Mouse (Mus musculus) heart, embryonic 12.5 days (tissue): ENCODE measurements around the gene Ier5. TPM values are rescaled to one million over a fixed set of nuclear protein-coding genes. Genes with fewer than 3 reads are reported as not detected.
A peak's percentile ranks its signal among the peaks of the same experiment; 100 is the strongest.

Experiments used
- ATAC-seq: fragments of 200-750 bp; cut with Nextera tagmentation; 2 replicates; pipeline ENCODE4 v1.8.0; 2017; ENCODE audit warnings: moderate TSS enrichment, moderate library complexity; ENCODE audit not compliant: insufficient number of reproducible peaks, low FRiP score
- H3K27ac ChIP-seq: fragments of 300-500 bp; sonication (generic); 2 replicates; pipeline ENCODE4 v1.5.1; 2016; ENCODE audit warnings: mild to moderate bottlenecking, moderate library complexity; ENCODE audit not compliant: poor library complexity, severe bottlenecking
- H3K27me3 ChIP-seq: fragments of 300-500 bp; sonication (generic); replicated peaks from 2 replicates; pipeline ENCODE4 v1.6.1; 2016; ENCODE audit warnings: mild to moderate bottlenecking, moderate library complexity
- H3K36me3 ChIP-seq: fragments of 300-500 bp; sonication (generic); 2 replicates; pipeline ENCODE4 v1.6.1; 2016; ENCODE audit warnings: mild to moderate bottlenecking, moderate library complexity
- H3K4me1 ChIP-seq: fragments of 300-500 bp; sonication (generic); replicated peaks from 2 replicates; pipeline ENCODE4 v1.6.1; 2016; ENCODE audit warnings: mild to moderate bottlenecking
- H3K4me2 ChIP-seq: fragments of 300-500 bp; sonication (generic); 2 replicates; pipeline ENCODE4 v1.6.1; 2016; ENCODE audit warnings: mild to moderate bottlenecking, moderate library complexity
- H3K4me3 ChIP-seq: fragments of 300-500 bp; sonication (generic); 2 replicates; pipeline ENCODE4 v1.5.1; 2016; ENCODE audit warnings: mild to moderate bottlenecking
- H3K9ac ChIP-seq: fragments of 300-500 bp; sonication (generic); 2 replicates; pipeline ENCODE4 v1.6.1; 2016; ENCODE audit warnings: mild to moderate bottlenecking, moderate library complexity
- H3K9me3 ChIP-seq: fragments of 300-500 bp; sonication (generic); replicated peaks from 2 replicates; pipeline ENCODE4 v1.6.1; 2016; ENCODE audit warnings: mild to moderate bottlenecking, moderate library complexity
- WGBS: fragments of 180-500 bp; shearing (Covaris S2); methylation state at CpG from one replicate; pipeline ENCODE4 v1.1.7; 2016; 5-methylcytosine and 5-hydroxymethylcytosine counted together
- polyA plus RNA-seq: library from polyadenylated mRNA; unstranded; fragments of >200 nt; fragmentation: Nextera tagmentation; extraction: Ambion mirVana; gene quantifications from 2 replicates; pipeline ENCODE4 v1.2.1, GENCODE M21; 2016

Gene Ier5
- polyA plus RNA-seq, 1 experiment from 2014 or later = 8.9 TPM

GRCm38 (mm10) chr1:155075856-155076255 lies 23.6 kb downstream of the Ier5 start:
- peaks cover 25% of the 10 kb centered on the region for H3K4me1 ChIP-seq
- no peaks in the 10 kb centered on the region for H3K27me3 ChIP-seq
- no peaks in the 10 kb centered on the region for H3K9me3 ChIP-seq
- H3K4me3 ChIP-seq = no peak overlapping the region
- no peak overlapping the region for H3K27ac ChIP-seq
- H3K4me2 ChIP-seq = no peak overlapping the region
- 82% methylated on average over 7 of the region's 7 CpGs for WGBS
- no peaks in the 10 kb centered on the region for H3K36me3 ChIP-seq
- ATAC-seq = no peak
- no peak overlapping the region for H3K9ac ChIP-seq

GRCm38 (mm10) chr1:155074856-155075255 lies 24.6 kb downstream of the Ier5 start:
- no peak for ATAC-seq
- WGBS = 68% methylated on average over 7 of the region's 7 CpGs
- no peak overlapping the region for H3K4me2 ChIP-seq
- H3K9ac ChIP-seq = no peak overlapping the region
- no peak overlapping the region for H3K27ac ChIP-seq
- no peak overlapping the region for H3K4me3 ChIP-seq
- H3K27me3 ChIP-seq = no peaks in the 10 kb centered on the region
- H3K4me1 ChIP-seq = peaks cover 25% of the 10 kb centered on the region
- no peaks in the 10 kb centered on the region for H3K36me3 ChIP-seq
- no peaks in the 10 kb centered on the region for H3K9me3 ChIP-seq

DNA sequence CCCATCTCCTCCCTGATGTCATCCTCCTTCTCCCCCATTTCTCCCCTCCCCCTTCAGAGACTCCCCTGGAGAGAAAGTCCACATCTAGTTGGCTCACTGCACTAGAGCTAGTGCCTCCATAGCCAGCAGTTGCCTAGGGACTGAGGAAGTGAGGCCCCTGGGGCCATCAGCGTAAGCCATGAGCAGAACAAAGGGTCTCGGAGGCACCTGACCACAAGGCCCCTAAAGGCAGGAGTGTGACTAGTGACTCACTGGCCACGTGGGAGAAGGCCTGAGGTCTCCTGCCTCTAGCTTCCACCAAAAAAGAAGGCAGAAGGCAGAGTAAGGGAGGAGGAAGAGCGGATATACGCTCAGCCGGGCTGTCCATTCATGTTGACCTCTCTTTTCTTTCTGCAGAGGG lies 25.5 kb downstream of the Ier5 start:
- no peaks in the 10 kb centered on the region for H3K9me3 ChIP-seq
- H3K4me3 ChIP-seq = no peak overlapping the region
- no peaks in the 10 kb centered on the region for H3K27me3 ChIP-seq
- peak; percentile 16; the same call in 1 of the 2 replicates for ATAC-seq
- H3K4me2 ChIP-seq = no peak overlapping the region
- H3K27ac ChIP-seq = no peak overlapping the region
- WGBS = 80% methylated on average over 6 of the region's 6 CpGs
- H3K4me1 ChIP-seq = peaks cover 25% of the 10 kb centered on the region
- H3K36me3 ChIP-seq = no peaks in the 10 kb centered on the region
- H3K9ac ChIP-seq = no peak overlapping the region

- Histone ChIP-seq H3K4me1 (peaks cover 25% of the 10 kb centered on the region), H3K9ac (no peak overlapping the region), H3K9me3 (no peaks in the 10 kb centered on the region), H3K27me3 (no peaks in the 10 kb centered on the region), H3K4me3 (no peak overlapping the region), H3K36me3 (no peaks in the 10 kb centered on the region), H3K4me2 (no peak overlapping the region), H3K27ac (no peak overlapping the region)
- 37% methylated on average over 7 of the region's 7 CpGs for WGBS
- ATAC-seq = no peak
Measured at GRCm38 (mm10) chr1:155073133-155073532, 26.3 kb downstream of the Ier5 start.

GRCm38 (mm10) chr1:155071287-155071876 lies 28.1 kb downstream of the Ier5 start:
- WGBS = 41% methylated on average over 7 of the region's 7 CpGs
- H3K4me2 ChIP-seq = no peak overlapping the region
- no peaks in the 10 kb centered on the region for H3K27me3 ChIP-seq
- H3K9ac ChIP-seq = no peak overlapping the region
- no peaks in the 10 kb centered on the region for H3K36me3 ChIP-seq
- no peak for ATAC-seq
- H3K4me3 ChIP-seq = no peak overlapping the region
- H3K4me1 ChIP-seq = peaks cover 18% of the 10 kb centered on the region; the same call in 1 of the 2 replicates
- no peak overlapping the region for H3K27ac ChIP-seq
- no peaks in the 10 kb centered on the region for H3K9me3 ChIP-seq

DNA sequence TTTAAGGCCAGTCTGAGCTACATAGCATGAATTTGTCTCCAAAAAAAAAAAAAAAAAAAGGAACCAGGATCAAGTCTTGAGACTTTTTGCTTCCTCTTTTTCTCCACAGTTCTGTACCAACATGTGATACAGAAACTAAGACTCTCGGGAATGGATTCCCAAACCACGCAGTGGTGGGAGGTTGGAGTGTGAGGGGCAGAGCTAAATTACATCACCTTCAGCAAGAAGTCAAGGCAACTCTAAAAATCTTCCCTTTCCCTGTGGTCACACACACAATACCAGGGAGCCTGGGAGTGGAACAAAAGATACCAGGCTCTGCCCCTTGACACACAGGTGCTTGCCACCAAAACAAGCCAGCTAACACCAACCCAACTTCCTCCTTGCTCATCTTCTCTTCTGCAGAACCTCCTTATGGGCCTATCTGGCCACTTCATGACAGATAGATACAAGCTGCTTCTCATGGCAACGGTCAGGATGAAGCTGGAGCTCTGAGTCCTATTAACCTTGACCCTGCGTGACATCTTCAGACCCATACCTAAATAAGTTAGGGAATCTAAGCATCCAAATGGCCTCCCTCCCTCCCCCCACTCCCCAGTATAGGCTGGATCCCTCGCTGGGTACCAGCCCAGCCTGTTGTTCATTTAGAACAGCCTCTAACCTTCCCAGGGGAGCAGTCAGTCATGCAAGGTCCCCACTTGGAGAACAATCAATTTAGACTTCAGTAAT lies 28.7 kb downstream of the Ier5 start:
- no peak for ATAC-seq
- no peaks in the 10 kb centered on the region for H3K9me3 ChIP-seq
- H3K27ac ChIP-seq = no peak overlapping the region
- 65% methylated on average over 5 of the region's 5 CpGs for WGBS
- H3K4me1 ChIP-seq = peaks cover 18% of the 10 kb centered on the region; the same call in 1 of the 2 replicates
- H3K36me3 ChIP-seq = no peaks in the 10 kb centered on the region
- H3K9ac ChIP-seq = no peak overlapping the region
- no peak overlapping the region for H3K4me3 ChIP-seq
- no peaks in the 10 kb centered on the region for H3K27me3 ChIP-seq
- H3K4me2 ChIP-seq = no peak overlapping the region

DNA sequence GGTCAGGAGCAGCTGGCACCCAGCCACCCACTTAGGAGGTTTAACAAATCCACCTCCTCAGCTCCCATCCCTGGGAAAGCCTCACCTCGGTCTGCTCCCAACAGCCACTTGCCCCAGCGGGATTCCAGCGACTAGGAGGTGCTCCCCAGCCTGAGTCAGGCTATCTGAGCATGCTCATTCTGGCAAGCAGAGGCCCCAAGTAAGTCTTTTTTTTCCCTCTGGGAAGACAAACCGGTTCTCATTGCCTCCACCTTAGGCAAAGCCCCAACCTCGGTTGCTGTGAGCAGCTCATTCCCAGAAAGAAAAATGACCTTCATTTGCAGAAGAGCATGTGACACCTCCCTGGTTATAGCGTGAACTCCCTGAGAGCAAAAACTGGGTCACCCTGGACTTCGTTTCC lies 29.7 kb downstream of the Ier5 start:
- 50% methylated on average over 7 of the region's 7 CpGs for WGBS
- Histone ChIP-seq H3K4me1 (peaks cover 25% of the 10 kb centered on the region), H3K36me3 (no peaks in the 10 kb centered on the region), H3K9me3 (no peaks in the 10 kb centered on the region), H3K27ac (no peak overlapping the region), H3K4me3 (no peak overlapping the region), H3K27me3 (no peaks in the 10 kb centered on the region), H3K4me2 (no peak overlapping the region), H3K9ac (no peak overlapping the region)
- no peak for ATAC-seq

- ATAC-seq = no peak
- WGBS = 77% methylated on average over 5 of the region's 5 CpGs
Measured at GRCm38 (mm10) chr1:155066196-155066595, 33.2 kb downstream of the Ier5 start.

DNA sequence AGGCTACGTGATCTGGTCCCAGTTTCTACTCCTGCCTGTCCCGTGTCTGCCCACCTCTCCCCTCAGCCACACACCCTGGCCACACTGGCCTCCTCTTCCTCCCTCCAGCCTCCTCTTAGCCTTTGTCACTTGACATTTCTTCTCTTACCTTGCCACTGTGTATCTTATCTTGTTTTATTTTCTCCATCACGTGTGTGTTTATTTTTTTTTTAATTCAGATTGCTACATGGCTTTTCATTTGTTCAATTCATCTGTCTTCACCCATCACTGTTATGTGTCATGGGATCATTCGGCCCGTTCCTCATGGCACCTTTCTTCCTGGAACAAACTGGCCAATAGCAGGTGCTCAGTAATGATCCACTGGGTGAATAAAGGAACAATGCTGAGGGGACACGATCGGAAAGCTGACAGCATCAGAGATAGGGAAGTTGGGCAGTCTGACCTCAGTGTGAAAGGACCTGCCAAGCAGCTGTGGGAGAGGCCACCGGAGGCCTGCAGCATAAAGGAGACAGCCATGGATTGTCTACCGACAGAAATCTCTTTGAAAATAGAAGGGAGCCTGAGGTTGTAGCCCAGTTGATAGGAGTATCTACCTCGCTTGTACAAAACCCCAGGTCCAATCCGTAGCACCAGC lies 34.3 kb downstream of the Ier5 start:
- no peak overlapping the region for H3K4me2 ChIP-seq
- H3K9ac ChIP-seq = no peak overlapping the region
- H3K36me3 ChIP-seq = no peaks in the 10 kb centered on the region
- ATAC-seq = no peak
- 48% methylated on average over 11 of the region's 11 CpGs for WGBS
- H3K9me3 ChIP-seq = no peaks in the 10 kb centered on the region
- peaks cover 27% of the 10 kb centered on the region for H3K4me1 ChIP-seq
- no peak overlapping the region for H3K4me3 ChIP-seq
- H3K27me3 ChIP-seq = 0 out of 2 replicates have a peak, but pooled peaks cover 4% of the 10 kb centered on the region
- H3K27ac ChIP-seq = no peak overlapping the region

More at GRCm38 (mm10) chr1:155066196-155066595, 33.2 kb downstream of the Ier5 start:
- Histone ChIP-seq H3K4me2 (no peak overlapping the region), H3K9me3 (no peaks in the 10 kb centered on the region), H3K27me3 (0 out of 2 replicates have a peak, but pooled peaks cover 4% of the 10 kb centered on the region), H3K4me3 (no peak overlapping the region), H3K9ac (no peak overlapping the region), H3K27ac (no peak overlapping the region), H3K4me1 (peaks cover 18% of the 10 kb centered on the region), H3K36me3 (no peaks in the 10 kb centered on the region)

GRCm38 (mm10) chr1:155064649-155065048 lies 34.8 kb downstream of the Ier5 start:
- no peak for ATAC-seq
- 37% methylated on average over 4 of the region's 4 CpGs for WGBS
- Histone ChIP-seq H3K36me3 (no peaks in the 10 kb centered on the region), H3K4me1 (peaks cover 33% of the 10 kb centered on the region), H3K4me2 (no peak overlapping the region), H3K27ac (no peak overlapping the region), H3K9me3 (no peaks in the 10 kb centered on the region), H3K27me3 (0 out of 2 replicates have a peak, but pooled peaks cover 4% of the 10 kb centered on the region), H3K4me3 (no peak overlapping the region), H3K9ac (no peak overlapping the region)

DNA sequence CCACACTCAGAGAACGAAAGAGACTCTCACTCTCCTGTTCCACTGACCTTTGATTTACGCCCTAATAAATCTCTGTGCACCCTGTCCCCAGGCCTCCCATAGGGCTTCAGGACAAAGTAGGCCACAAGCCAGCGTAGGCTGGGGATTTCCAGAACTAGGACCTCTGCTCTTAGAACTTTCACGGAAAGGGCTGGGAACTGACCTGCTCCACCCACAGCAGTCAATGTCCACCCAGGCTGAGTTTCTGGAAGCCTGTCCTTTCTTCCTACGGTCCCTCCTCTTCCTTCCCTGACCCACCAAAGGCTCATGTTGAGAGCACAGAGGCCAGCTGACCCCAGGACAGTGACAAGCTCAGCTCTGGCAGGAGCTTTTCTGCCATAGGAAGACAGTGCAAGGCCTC lies 35.3 kb downstream of the Ier5 start:
- Histone ChIP-seq H3K9me3 (no peaks in the 10 kb centered on the region), H3K36me3 (no peaks in the 10 kb centered on the region), H3K4me2 (no peak overlapping the region), H3K4me3 (no peak overlapping the region), H3K4me1 (peaks cover 38% of the 10 kb centered on the region), H3K27me3 (0 out of 2 replicates have a peak, but pooled peaks cover 4% of the 10 kb centered on the region), H3K27ac (no peak overlapping the region), H3K9ac (no peak overlapping the region)
- WGBS = 82% methylated on average over 5 of the region's 5 CpGs
- ATAC-seq = no peak
